Mouse (Mus musculus) kidney, adult 18-20 months (tissue): Measurements from ENCODE around the gene Bco2.

Experiments used
- DNase-seq: peaks from one replicate; pipeline ENCODE4 v3.0.0; 2021

Bco2 gene

DNA sequence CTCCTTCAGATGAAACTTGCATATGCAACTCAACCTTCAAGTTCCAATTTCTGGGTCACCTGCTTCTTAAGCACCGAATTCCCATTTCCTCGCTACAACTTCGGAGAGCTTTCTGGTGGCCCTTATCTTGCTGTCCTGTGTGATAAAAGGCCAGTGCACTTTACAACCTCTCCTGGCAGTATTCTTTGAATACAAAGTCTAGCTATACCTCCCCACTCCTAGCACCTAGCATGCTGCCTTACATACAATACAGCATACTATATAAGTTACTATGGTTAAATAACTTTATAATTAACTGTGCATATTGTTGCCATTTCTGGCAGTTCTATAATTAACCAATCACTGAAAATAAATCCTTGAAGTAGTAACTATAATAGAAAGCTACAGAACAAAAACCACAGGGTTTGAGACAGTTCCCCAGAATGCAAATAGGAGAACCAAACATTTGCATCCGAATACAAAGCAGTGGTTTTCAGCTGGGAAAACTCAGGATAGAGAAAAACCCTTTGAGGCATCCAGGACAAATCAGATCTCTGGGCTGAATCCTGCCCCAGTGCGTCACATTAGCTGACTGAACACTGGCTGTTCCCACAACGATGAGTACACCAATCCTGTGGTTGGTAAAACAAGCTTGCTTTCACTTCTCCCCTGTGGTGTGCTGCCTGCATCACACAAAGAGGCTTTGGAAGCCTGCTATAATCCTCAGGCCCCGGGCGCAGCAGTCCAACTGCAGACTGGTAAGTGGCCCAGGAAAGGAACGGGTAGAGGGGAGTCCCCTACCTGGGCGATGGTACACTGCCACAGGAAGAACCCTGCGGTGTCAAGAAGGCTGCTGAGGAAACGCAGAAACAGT is 514 bp downstream of the Bco2 start, which contains the start of gene Il18:
TSS of gene Il18 (plus strand) at position 587 of the 853 bp plus-strand sequence.
- DNase-seq, result peak; percentile 58

DNA sequence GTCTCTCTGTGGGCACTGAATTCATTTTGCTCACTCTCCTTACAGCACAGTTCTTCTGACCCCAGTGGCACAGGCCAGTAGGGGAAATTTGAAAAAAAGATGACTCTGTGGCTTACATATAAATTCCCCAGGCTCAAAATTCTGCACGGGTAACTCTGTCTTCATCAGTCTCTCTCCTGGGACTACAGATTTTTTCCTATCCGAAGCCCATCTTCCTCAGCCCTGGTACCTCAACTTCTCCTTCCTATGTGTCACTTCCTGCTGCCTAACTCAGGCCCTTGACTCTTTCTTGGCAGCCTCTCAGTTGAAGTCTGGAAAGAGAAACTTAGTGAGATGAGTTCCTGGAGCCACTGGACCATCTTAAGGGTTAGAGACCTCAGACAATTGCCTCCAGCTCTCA is 1.4 kb downstream of the Bco2 start:
- no peak for DNase-seq

DNA sequence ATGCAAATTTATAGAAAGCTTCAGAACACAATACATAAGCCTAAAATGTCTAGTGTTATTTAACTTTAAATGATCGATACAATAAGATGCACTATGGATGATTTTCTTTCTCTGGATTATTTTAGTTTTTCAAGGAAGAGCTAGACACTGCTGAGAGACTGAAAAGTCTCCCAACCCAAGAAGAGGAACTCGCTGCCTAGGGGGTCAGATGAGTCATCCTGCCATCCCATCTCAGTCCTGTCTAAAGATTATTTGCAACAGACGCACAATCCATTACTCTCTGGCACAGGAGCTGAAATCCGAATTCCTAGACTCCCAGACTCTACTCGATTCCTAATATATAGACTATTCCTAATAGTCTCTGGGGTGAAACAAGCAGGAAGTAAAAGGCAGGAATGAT is 2.8 kb downstream of the Bco2 start:
- no peak for DNase-seq

DNA sequence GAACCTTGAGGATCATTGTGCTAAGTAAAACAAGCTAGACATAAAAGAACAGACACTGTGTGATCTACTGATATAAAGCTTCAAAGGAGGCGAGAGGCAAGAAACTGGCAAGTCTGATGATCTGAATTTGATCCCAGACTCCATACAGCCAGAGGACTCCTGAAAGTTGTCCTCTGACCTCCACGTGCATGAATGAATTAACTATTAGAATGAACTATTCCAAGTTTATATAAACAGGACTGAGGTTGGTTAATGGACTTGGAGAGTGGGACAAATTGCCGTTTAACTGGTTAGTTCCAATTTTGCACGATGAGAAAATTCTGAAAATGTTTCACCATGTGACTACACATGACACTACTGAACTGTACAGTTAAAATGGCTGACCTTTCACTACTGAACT is 6.0 kb downstream of the Bco2 start:
- no peak for DNase-seq

DNA sequence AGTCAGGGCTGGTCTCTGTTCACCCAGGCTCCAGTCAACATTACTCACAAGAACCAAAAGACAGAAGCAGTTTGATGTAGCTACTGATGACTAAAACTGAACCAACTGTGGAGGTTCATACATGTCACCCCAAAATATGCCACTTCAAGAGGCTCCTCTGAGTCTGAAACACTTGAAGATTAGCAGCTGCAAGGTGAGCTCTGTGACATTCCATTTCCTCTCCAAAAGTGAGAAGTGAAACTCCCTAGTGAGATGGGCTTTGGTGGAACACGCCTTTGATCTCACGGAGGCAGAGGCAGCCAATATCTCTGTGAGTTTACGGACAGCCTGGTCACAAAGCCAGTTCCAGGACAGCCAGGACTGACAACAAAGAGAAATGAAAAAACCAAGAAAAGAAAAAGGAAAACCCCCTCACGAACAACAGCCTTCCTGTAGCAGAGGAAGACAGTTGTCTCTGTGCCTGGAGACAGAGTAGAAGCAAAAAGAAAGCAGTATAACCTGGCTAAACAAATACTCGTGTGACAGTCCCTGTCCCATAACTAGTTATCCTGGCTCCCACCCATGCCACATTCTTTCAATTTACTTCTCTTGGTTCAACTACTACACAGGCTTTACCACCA is 7.0 kb downstream of the Bco2 start:
- no peak for DNase-seq

DNA sequence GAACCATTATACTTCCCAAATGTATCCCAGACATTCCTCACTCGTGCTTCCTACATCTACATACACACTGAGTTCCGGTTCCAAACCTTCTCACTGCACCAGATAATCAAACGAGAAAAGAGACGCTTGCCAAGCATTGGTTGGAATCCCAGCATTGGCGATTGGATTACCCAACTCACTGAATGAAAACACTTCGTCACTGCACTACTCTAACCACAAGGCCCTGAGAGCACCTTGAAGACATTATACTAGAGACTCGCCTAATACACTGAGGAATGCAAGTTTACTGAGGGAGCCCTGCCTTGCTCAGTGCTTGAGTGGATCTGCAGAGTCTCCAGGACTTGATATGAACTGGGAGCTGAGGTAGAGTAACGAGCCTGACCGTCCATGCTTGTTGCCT is 12.6 kb downstream of the Bco2 start:
- DNase-seq, result no peak

DNA sequence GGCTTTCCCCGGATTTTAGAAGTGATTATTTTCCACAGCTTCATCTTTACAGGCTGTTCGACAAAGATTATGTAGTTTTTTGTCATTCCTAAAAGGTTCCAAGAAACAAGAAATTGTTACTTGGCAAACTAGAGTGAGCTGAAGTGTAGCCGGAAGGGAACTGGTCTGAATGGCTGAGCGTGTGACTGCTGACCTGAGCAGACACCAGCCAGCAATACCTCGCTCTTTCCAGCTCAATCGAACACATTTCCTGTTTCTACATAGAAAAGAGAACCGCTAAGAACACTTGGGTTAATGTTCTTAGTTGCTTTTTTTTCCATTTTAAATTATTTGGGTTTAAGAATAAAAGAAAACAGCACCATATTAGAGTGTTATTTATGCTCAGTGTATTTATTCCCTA is 14.8 kb downstream of the Bco2 start:
- no peak for DNase-seq

DNA sequence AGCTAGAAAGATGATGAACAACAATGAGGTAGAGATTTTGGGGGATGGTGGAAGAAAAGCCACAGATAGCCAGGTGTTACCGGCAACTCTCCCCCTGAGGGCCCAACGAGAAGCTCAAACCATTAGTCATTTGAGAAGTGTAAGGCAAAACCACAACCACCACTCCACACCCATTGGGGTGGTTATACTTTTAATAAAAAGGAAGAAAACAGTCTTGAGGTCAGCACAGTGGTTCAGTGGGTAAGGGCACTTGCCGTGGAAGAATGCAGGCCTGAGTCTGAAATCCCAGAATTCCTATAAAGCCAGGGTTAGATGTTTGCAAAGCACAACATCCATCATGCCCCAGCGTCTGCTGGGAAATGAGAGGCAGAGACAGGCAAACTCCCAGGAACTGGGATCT is 17.7 kb downstream of the Bco2 start:
- DNase-seq, result no peak

DNA sequence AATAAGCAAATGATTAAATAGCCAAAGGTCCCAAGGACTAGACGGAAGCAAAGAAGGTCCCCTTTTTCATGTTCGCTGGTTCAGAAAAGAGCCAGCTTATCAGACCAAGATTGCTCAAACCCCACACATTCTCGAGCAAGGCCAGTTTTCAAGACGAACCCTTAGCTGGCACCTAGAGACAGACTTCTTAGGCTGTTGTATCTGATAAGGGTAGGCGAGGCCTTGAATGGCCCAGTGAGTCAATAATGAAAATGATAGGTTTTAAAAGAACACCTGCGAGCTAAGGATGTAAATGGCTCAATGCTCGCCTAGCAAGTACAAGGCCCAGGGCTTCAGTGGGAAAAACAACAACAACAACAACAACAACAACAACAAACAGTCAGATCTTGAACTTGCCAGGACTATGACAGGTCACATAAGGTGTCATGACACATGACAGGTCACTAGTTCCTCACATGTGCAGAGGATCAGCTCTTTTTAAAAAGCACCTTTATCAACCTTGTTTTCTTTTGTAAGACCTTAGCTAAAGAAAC is 18.3 kb downstream of the Bco2 start:
- DNase-seq, result no peak

DNA sequence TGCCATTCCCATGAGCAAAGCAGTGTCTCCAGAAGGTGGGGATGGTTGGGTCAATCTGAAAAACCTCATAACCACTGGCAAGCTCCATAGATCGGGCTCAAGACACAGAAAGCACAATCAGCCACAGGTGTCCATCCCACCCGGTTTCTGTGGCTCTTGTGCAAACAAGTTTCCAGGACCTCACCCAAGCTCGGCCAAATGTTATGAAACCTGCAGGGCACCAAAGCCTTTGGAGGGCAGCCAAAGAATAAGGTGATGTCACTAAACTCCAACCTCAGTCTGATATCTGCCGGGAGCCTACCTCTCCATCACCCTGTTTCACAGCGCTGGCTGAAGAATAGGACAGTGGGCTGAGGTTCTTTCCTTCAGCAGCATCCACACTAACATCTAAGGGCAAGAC is 19.1 kb downstream of the Bco2 start:
- DNase-seq, result no peak

DNA sequence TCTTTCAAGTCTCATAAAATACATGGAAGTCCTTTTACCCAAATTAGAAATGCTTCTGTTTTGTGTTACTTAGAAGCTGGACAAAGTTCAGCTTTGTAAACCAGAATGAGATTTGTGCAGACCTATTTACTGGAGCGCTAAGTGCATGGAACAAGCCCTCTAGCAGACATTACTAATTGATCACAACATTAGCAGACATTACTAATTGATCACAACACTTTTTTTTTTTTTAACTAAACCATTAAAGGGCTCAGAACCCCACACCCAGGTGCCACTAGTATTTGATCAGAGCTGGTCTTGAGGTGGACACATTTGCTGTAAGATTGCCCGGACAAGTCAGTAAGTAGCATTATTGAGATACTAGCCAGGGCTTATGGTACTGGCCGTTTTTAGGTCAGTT is 21.2 kb downstream of the Bco2 start:
- no peak for DNase-seq

DNA sequence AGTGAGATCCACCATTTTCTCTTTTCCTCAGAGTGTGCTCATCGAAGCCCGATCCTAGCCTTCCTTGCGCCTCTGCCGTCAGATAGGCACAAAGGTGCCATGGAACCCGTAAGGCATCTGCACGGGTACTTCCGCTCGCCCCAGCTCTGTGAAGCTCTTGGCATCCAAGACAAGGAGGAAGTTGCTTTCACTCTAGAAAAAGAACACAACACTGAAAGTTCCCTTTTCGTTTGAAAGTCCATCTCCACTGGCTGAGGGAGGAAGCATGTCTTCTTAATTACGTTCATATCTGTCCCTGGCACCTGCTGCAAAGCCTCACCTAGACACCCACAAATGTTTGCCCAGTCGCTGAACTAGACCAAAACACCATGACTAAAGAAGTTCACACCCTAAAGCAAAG is 21.7 kb downstream of the Bco2 start:
- DNase-seq, result peak; percentile 32

DNA sequence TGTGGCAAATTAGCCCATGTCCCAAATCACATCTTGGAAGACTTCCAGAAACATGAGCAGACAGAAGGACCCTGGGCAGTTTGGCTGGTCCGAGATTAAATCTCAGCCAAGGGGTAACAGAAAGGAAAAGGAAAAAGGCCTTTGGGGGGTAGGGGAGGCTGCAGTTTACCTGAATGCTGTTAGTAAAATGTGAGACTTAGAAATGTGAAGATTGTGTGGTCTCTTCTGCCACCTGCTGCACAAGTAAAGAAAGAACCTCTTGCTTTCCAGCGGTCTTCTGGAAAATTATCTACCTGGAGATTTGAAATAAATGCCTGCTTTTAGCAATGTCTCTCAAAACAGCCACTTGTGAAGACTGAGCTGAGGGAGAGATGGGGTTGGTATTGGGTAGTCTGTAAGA is 24.1 kb downstream of the Bco2 start:
- peak; percentile 38 for DNase-seq

DNA sequence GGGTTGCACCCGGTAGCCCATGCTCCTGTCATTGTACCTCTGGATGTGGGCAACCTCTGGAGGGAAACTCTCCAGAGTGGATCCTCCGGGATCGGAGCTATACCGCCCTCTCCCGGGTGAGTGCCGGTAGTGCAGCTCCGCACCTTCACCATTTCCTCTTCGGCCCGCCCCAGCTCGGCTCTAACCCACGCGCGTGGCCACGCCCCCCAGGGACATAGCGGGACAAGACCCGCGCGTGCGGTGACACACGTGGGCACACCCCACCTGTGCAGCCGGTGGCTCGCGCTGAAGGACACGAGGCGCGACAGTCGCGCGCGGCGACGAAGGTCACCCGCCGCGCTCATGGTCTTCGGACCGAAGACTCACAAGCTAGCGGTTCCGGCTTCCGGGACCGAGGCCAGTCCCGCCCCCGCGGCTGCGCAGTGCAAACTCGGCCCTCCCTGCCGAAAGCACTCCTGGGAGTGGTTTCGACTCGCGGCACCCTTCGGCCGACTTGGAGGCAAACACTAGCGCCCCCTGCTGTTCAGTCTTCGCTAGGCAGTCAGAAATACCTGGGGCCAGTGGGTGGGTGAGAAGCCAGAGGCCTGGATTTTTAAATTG is 26.6 kb downstream of the Bco2 start, which contains the start of gene Pts:
TSS of gene Pts (minus strand) at position 432 of the 600 bp plus-strand sequence.
- DNase-seq, result peak; percentile 98

DNA sequence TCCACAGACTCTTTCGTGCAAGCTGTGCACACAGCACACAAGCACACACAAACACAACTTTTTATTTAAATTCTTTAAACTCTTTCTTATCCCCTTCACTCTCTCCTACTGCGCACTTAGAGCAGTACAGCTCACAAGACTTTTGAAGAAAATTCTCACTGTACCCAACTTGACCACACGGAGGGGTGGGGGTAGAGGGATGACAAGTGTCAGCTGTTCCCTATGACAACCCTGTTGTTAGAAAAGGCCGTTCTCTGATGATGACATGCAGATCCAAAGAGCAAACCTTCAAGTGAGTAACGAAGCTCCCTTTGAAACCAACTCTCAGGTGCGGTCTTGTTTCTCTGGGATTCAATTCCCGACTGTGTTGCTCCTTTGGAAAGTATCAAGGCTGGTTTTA is 27.1 kb downstream of the Bco2 start:
- DNase-seq, result no peak

DNA sequence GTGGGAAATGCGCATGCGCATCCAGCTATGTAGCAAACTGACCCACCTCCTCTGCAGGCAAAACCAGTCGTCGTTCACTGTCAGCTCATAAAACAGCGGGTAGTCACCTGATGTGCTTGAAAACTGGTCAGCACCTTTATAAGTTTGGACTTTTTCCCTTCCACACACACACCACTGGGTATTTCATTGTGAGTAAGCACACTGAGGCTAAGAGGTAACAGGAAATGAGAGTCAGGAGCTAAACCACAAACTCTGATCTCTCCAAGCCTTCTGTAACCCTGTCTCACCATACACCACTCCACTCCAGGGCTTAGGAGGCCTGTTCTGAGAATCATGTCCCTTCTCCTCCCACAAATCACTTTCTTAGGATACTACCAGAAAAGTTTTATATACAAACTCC is 29.4 kb downstream of the Bco2 start:
- no peak for DNase-seq

DNA sequence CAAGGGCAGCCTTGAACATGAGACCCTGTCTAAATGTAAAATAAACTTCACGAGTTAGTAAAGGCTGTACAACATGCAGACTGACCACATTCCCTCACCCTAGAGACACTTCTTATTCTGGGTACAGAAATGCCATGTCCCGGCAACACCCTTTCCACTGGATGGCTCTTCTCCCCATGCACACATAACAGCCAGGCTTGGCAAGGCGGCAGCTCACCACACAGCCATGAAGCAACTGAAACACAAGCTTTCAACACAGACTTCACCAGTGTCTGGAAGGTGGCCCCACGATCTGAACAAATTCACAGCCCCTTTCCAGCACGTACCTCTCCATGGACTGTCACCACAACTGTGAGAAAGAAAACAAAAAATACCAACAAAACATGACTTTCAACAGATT is 30.0 kb downstream of the Bco2 start:
- DNase-seq, result no peak

DNA sequence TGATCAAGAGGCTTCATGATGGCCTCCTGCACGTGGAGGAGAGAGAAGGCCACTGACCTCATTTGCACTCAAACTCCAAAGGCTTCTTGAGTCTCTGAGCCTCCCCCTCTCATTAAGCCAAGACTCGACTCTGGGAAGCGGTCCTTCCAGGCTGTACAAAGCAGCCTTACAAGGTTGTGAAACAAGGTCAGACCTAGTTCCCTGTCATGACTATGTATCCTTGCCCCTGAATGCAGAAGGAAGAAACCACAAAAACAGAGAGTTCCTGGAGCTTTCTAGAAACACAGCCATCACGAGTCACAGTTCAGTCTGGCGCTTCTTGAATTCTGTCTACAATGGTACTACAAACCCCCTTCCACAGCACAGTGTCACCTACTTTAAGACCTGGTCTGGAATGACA is 32.4 kb downstream of the Bco2 start:
- DNase-seq, result no peak

DNA sequence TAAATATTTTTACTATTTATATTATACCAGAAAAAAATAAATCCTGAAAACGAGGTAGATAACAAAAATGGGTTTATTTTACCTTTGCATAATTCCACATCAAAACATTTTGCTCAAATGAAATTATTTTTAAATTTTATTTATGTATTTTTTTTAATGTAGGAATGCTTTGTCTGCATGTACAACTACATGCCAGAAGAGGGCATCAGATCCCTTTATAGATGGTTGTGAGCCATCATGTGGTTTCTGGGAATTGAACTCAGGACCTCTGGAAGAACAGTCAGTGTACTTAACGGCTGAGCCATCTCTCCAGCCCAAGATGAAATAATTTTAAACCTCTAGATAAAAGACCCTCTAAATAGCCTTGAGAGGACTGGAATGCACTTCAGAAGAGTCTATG is 33.4 kb downstream of the Bco2 start:
- DNase-seq, result no peak

DNA sequence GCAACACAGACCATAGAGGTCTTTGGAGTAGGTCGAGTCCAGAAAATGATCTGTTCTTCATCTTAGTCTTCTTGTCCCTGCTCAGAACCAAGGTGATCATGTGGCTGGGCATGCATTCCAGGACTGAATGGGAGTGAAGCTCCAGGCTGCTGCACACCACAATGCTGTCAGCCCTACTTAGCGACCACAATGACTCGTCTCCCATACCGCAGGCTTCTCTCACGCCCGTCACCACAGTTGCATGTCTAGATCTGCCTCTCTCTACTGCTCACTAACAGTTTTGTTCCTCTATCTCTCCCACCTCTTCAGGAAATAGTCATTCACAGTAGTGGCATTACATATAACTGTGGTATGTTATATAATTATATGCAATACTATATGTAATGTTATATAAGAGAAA is 34.2 kb downstream of the Bco2 start:
- no peak for DNase-seq

DNA sequence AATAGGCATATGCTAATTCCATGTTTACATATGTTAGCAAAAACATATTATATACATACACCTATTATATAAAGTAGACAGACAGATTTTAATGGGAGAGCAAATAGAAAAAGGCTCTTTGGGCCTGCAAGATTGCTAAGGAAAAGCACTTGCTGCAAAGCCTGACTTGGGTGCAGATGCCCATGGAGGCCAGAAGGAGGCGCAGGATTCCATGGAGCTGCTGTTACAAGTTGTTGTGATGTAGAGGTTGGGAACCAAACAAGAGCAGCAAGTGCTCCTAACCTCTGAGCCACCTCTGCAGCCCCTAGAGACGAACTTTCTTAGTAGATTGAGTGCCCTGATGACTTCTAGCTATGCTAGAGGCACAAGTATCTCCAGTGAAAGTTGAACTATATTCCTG is 36.2 kb downstream of the Bco2 start:
- DNase-seq, result no peak

DNA sequence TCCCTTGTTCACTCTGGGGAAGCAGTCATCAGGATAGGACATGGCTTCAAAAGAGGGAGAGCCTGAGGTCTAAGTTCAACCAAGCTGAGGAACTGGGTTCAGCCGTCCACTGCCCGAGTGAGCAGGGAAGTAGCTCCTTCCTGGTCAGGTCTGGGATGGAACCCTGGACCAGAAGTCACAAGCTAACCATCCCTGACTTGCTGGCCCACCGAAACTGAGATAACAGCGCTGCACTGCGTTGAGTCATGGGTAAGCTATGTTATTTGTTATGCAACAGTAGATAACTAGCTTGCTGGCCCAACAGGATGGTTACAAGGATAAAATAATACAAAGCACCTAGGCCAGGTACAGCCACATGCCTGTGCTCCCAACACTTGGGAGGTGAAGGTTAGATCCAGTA is 39.5 kb downstream of the Bco2 start:
- no peak for DNase-seq

DNA sequence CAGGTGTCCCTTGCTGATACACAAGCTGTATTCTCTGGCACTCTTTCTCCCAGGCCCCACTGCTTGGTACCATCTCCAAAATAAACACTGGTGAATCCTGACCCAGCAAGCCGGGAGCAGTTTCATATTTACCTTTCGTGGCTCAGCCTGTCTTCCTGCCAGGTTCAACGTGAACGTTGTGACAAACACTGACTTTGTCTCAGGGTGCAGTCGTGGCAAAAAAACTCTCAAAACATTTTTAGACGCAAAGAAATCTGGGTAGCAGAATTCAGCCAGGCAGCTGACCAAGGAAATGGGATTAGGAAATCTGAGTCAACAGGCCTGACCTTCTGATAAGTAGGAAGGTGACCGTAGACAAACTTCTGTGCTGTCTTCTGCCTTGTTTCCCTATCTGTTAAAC is 47.4 kb downstream of the Bco2 start:
- no peak for DNase-seq

DNA sequence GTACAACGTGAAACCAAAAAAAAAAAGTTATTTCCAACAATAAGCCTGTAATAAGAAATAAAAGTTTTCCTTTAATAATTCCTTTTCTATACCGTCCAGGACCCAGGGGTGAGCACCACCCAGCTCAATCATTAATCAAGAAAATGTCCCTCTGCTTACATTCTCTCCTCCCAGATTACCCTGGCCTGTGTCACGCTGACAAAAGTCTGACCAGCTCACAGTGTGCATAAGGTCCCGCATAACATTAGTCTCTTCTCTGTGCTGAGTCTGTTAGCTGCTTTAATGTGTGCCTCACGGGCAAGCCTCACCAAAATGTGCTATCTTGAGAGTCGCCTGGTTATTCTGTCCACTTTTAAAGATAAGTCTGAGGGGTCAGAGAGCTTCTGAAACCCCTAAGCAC is 49.6 kb downstream of the Bco2 start:
- DNase-seq, result no peak
